Mouse (Mus musculus) embryonic facial prominence, embryonic 14.5 days (tissue): ENCODE data around the gene Cnot3. TPM values are rescaled to one million over a fixed set of nuclear protein-coding genes. Genes with fewer than 3 reads are reported as not detected.
A peak's percentile ranks its signal among the peaks of the same experiment; 100 is the strongest.
"Not testable (repeated sequence)": the region's sequence is repeated elsewhere in the genome, so short reads cannot be mapped to it uniquely, and the experiment has no call there.

Experiments used
- ATAC-seq: fragments of 200-750 bp; cut with Nextera tagmentation; 2 replicates; pipeline ENCODE4 v1.8.0; 2017; ENCODE audit warnings: low read depth, moderate number of reproducible peaks, moderate TSS enrichment
- DNase-seq: peaks from one replicate; pipeline ENCODE4 v3.0.0-alpha.2; 2015; ENCODE audit warnings: low spot score
- H3K27ac ChIP-seq: fragments of 300-500 bp; sonication (generic); replicated peaks from 2 replicates; pipeline ENCODE4 v1.5.1; 2014; ENCODE audit warnings: low read depth, mild to moderate bottlenecking, low read length, moderate library complexity
- H3K27me3 ChIP-seq: fragments of 300-500 bp; sonication (generic); replicated peaks from 2 replicates; pipeline ENCODE4 v1.6.1; 2014; ENCODE audit warnings: low read length; ENCODE audit not compliant: control insufficient read depth, insufficient read depth
- H3K36me3 ChIP-seq: fragments of 300-500 bp; sonication (generic); 2 replicates; pipeline ENCODE4 v1.6.1; 2014; ENCODE audit warnings: low read length, mixed read lengths; ENCODE audit not compliant: control insufficient read depth, insufficient read depth
- H3K4me1 ChIP-seq: fragments of 300-500 bp; sonication (generic); 2 replicates; pipeline ENCODE4 v1.6.1; 2014; ENCODE audit warnings: antibody characterized with exemption, low read length; ENCODE audit not compliant: control insufficient read depth, insufficient read depth
- H3K4me2 ChIP-seq: fragments of 300-500 bp; sonication (generic); 2 replicates; pipeline ENCODE4 v1.6.1; 2014; ENCODE audit warnings: low read depth, mild to moderate bottlenecking, low read length, moderate library complexity, mixed read lengths
- H3K4me3 ChIP-seq: fragments of 300-500 bp; sonication (generic); 2 replicates; pipeline ENCODE4 v1.5.1; 2014; ENCODE audit warnings: low read depth, mild to moderate bottlenecking, low read length
- H3K9ac ChIP-seq: fragments of 300-500 bp; sonication (generic); 2 replicates; pipeline ENCODE4 v1.6.1; 2014; ENCODE audit warnings: low read depth, mild to moderate bottlenecking, low read length, moderate library complexity, mixed read lengths
- H3K9me3 ChIP-seq: fragments of 300-500 bp; sonication (generic); 2 replicates; pipeline ENCODE4 v1.6.1; 2016; ENCODE audit warnings: low read length; ENCODE audit not compliant: control insufficient read depth
- WGBS: fragments of 180-500 bp; shearing (Covaris S2); extraction: QIAGEN DNeasy Blood & Tissue Kit; methylation state at CpG from one replicate; pipeline ENCODE4 v1.1.7; 2014; 5-methylcytosine and 5-hydroxymethylcytosine counted together
- polyA plus RNA-seq: library from polyadenylated mRNA; unstranded; fragments of >200 nt; fragmentation: Nextera tagmentation; extraction: Ambion mirVana; gene quantifications from 2 replicates; pipeline ENCODE4 v1.2.1, GENCODE M21; 2014

Gene Cnot3
- polyA plus RNA-seq, 1 experiment from 2014 or later = 51.0 TPM

DNA sequence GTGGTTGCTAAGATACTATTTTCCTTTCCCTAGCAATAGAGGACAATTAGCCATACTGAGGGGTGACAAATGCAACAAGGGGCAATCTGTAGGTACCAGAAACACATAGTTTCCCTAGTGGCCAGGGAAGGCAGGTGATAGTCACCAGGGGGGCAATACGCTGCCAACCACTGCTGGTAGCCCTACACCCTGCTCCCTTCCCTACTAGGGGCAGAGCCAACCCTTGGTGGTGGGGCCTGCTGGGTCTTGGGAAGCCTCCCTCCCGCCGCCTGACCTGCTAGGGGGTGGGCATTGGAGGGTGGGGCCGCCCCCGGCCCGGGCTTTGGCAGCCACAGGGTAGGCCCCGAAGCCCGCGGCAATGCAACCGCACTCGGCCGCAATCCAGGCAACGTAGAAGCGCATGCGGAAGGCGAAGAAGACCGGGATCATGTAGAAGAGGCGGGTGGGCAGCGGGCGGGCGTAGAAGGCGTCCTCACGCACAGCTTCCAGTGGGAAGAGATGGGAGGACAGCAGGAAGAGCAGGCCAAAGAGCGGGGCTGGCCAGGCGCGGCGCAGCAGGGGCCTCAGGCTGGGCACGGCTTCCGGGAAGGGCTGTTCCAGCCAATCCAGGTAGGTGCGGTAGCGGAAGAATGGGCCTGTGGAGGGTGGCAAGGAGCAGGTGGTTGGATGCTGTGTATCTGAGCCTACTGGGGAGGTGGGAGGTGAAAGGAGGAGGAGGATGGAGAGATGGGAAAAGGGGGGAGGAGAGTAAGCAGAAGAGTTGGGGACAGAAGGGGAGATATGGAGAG, 40.5 kb downstream of the Cnot3 start:
- Histone ChIP-seq H3K36me3 (peaks cover 49% of the 10 kb centered on the region), H3K9ac (no peak overlapping the region)

DNA sequence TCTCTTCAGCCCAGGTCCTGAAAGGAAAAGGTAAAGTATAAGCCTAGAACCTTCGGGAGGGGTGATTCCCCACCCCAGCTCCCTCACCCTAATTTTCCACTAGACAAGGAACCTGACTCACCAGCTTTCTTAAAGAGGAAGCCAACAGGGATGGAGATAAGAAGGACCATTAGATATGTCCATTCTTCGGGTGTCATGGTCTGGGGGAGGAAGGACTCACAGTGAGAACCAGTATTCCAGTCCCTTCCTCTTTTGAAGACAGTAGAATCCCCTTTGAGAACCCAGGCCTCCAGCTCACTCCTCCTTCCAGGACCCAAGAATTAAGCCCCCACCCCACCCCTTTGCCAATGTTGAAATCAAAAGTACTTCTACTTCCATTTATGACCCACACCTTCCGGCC, 46.9 kb downstream of the Cnot3 start:
- H3K4me2 ChIP-seq = peak overlapping the region; percentile 88
- no peaks in the 10 kb centered on the region for H3K9me3 ChIP-seq
- H3K36me3 ChIP-seq = peaks cover 30% of the 10 kb centered on the region
- H3K27me3 ChIP-seq = no peaks in the 10 kb centered on the region
- 30% methylated on average over 3 of the region's 3 CpGs for WGBS
- H3K4me1 ChIP-seq = peaks cover 8% of the 10 kb centered on the region
- H3K4me3 ChIP-seq = peak overlapping the region; percentile 74
- peak overlapping the region; percentile 87 for H3K9ac ChIP-seq
- DNase-seq = no peak
- H3K27ac ChIP-seq = no peak overlapping the region
- no peak for ATAC-seq

More for the DNA sequence above, 40.5 kb downstream of the Cnot3 start:
- Histone ChIP-seq H3K27me3 (no peaks in the 10 kb centered on the region), H3K27ac (no peak overlapping the region), H3K9me3 (no peaks in the 10 kb centered on the region), H3K4me2 (no peak overlapping the region), H3K4me1 (no peaks in the 10 kb centered on the region), H3K4me3 (no peak overlapping the region)
- no peak for DNase-seq
- WGBS = 85% methylated on average over 30 of the region's 31 CpGs
- ATAC-seq = no peak

DNA sequence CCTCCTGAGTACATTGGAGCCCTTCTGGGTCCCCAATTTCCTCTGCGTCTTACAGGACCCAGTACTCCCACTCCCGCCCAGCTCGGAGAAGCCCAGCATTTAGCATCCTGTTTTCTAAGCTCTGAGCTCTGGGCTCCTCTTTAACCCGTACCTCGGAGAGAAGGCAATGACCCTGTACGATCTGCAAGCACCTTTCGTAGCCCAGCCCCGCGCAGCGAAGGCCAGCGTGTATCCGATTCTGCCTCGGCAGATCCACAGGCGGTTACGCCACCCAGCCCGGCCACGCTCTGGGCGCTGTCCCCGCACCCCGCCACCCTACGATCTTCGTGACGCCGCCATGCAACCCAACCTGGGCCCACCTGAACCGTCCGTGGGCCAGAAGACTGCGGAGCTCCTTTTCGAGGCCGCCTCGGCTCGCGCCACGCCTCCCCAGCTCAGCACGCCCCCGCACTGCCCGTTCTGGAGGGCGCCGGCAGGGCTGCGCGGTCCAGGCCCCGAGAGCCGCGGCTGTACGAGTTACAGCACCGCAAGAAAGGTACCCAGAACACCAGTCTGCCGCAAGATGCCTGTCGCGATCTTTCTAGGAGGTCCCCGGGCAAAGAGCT, 47.4 kb downstream of the Cnot3 start, which contains the start of gene Tsen34:
Tsen34 (plus strand) TSS at position 482 of the 605 bp plus-strand sequence.
- under 1% methylated on average over 27 of the region's 49 CpGs for WGBS
- Histone ChIP-seq H3K4me3 (peak within 1 kb of the TSS; percentile 74), H3K27me3 (no peaks in the 10 kb centered on the region), H3K27ac (peak within 1 kb of the TSS; percentile 97), H3K4me1 (peaks cover 8% of the 10 kb centered on the region), H3K4me2 (peak within 1 kb of the TSS; percentile 88), H3K9me3 (no peaks in the 10 kb centered on the region), H3K9ac (peak within 1 kb of the TSS; percentile 87), H3K36me3 (peaks cover 30% of the 10 kb centered on the region)
- ATAC-seq (no peak; the same call in 1 of the 2 replicates), DNase-seq (no peak)

DNA sequence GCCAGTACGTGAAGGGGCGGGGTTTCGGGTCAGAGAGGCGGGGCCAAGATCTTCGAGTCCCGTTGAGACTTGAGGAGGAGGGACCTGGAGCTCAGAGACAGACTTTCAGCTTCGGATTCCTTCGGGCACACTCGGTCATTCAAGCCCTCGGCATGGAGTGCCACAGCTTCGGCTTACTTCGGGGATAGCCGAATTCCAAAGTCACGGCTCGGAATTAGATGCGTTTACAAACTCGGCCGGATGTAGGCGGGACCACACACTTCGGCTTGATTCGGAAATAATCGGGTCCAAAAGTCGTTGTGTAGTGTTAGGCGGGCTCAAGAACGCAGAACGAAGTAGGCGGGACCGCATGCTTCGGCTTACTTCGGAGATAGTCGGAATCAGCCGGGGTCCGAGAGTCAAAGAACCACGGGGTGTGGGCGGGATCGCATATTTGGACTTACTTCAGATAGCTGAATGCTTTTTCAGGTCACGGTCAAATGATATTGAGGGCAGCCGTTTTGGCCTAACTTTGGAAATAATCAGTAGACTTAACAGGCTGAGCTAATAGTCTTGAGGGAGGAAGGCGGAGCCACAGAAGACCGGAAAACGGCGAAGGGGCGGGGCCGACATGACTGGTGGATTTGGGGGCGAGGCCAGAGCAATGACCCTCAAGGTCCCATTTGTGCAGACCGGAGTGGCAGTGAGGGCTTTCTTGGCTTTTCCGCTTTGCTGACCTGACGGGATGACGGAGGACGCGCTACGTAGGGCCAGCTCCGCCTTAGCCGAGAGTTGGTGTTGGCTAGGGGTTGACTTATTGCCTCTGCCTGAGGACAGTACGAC, 48.1 kb downstream of the Cnot3 start, which contains the start of gene Mboat7:
Mboat7 (minus strand) TSS at position 537 of the 822 bp plus-strand sequence.
- H3K27ac ChIP-seq = peak within 1 kb of the TSS; percentile 97
- under 1% methylated on average over 54 of the region's 55 CpGs for WGBS
- H3K9ac ChIP-seq = peak within 1 kb of the TSS; percentile 87
- no peaks in the 10 kb centered on the region for H3K9me3 ChIP-seq
- ATAC-seq (peak; percentile 93), DNase-seq (peak; percentile 99)
- H3K4me1 ChIP-seq = peaks cover 8% of the 10 kb centered on the region
- peak within 1 kb of the TSS; percentile 88 for H3K4me2 ChIP-seq
- peak within 1 kb of the TSS; percentile 74 for H3K4me3 ChIP-seq
- H3K27me3 ChIP-seq = no peaks in the 10 kb centered on the region
- H3K36me3 ChIP-seq = peaks cover 30% of the 10 kb centered on the region

DNA sequence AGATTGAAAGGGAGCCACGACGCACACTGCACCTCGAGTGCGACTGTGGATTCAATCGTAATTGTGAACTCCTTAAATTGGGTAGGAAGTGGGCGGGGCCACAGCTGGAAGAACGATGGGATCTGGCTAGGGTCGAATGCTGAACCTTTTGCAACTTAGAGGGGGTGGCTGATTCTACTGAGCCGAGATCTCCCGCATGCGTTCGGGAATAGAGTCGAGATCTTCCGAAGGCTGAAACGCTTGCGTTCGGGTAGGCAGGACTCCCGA, 48.7 kb downstream of the Cnot3 start:
- Histone ChIP-seq H3K27me3 (no peaks in the 10 kb centered on the region), H3K9ac (peak overlapping the region; percentile 87), H3K4me3 (peak overlapping the region; percentile 74), H3K9me3 (no peaks in the 10 kb centered on the region), H3K27ac (peak overlapping the region; percentile 97), H3K4me2 (peak overlapping the region; percentile 88), H3K36me3 (peaks cover 32% of the 10 kb centered on the region), H3K4me1 (peaks cover 8% of the 10 kb centered on the region)
- WGBS = 0% methylated on average over 18 of the region's 18 CpGs
- DNase-seq (no peak), ATAC-seq (no peak)

DNA sequence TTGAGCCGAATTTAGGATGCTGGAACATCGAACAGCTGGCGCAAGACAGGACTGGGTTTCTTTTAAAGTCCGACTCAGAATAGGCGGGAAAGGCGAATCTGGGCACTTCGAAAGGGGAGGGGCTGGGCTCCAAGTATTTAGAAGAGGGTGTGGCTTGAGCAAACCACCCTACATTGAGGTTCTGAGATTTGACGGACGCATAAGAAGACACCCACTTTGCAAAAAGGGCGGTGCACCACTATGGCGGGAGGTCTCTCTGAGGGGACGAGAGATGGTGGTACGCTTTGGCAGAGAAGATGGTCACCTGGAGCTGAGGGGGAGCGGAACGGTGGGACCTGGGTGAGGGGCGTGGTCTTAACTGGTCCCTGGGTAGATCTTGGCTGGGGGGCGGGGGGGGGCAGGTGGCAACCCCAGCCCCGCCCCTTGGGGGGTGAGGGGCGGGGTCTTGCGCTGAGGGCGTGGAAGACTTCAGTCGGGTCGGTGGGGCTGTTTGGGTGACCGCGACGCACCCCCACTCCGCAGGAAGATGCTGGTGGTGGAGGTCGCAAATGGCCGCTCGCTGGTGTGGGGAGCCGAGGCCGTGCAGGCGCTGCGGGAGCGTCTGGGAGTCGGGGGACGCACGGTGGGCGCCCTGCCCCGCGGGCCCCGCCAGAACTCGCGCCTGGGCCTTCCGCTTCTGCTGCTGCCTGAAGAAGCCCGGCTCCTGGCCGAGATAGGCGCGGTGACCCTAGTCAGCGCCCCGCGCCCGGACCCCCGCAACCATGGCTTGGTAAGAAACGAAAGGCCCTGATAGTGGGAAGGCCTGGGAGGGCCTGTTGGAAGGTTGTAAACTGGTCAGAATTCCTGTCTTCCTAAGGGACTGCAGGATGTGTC, 49.2 kb downstream of the Cnot3 start:
- H3K27me3 ChIP-seq = no peaks in the 10 kb centered on the region

DNA sequence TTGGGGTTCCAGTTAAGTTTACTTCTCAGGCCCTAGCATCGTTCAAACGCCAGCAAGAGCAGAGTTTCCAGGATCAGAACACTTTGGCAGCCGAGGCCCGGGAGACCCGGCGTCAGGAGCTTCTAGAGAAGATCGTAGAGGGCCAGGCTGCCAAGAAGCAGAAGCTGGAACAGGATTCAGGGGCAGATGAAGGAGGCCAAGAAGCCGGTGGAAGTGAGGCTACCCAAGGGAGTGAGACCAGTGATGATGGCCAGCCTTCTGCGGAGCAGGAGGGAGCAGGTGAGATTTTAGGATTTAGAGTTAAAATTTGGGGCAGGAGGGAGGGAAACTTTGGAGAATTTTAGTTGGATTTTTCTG, 49.9 kb downstream of the Cnot3 start:
- Histone ChIP-seq H3K27ac (peak overlapping the region; percentile 97), H3K4me2 (peak overlapping the region; percentile 88), H3K4me3 (peak overlapping the region; percentile 74), H3K9ac (peak overlapping the region; percentile 87), H3K36me3 (peaks cover 44% of the 10 kb centered on the region)
- H3K9me3 ChIP-seq, DNase-seq, ATAC-seq, H3K4me1 ChIP-seq, H3K27me3 ChIP-seq: not testable (repeated sequence)
- WGBS = 2% methylated on average over 9 of the region's 9 CpGs

More for the DNA sequence above, 49.2 kb downstream of the Cnot3 start:
- DNase-seq = peak; percentile 97
- peaks cover 37% of the 10 kb centered on the region for H3K36me3 ChIP-seq
- peak; percentile 58 for ATAC-seq
- H3K4me1 ChIP-seq = peaks cover 8% of the 10 kb centered on the region
- H3K9me3 ChIP-seq = no peaks in the 10 kb centered on the region
- under 1% methylated on average over 20 of the region's 55 CpGs for WGBS
- peak overlapping the region; percentile 74 for H3K4me3 ChIP-seq
- H3K27ac ChIP-seq = peak overlapping the region; percentile 97
- H3K9ac ChIP-seq = peak overlapping the region; percentile 87
- H3K4me2 ChIP-seq = peak overlapping the region; percentile 88

DNA sequence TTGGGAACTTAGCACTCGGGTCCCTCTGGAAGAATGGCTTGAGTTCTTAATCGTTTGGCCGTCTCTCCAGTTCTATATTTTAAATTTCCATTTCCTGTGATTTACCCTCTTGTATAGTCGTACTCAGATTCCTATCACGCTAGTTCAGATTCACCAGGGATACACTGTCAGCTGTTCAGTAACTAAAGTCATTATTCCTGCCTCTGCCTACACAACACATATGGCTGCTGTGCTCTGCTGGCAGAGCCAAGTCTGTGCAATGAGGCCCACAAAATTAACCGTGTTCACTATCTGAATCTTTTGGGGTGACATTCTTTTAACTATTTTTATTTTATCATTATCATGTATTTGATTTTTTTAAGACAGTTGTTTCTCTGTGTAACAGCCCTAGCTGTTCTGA, 53.4 kb downstream of the Cnot3 start:
- peaks cover 5% of the 10 kb centered on the region for H3K4me1 ChIP-seq
- 95% methylated on average over 6 of the region's 6 CpGs for WGBS
- H3K4me2 ChIP-seq = no peak overlapping the region
- H3K4me3 ChIP-seq = no peak overlapping the region
- DNase-seq = no peak
- H3K9me3 ChIP-seq = no peaks in the 10 kb centered on the region
- H3K9ac ChIP-seq = no peak overlapping the region
- no peaks in the 10 kb centered on the region for H3K27me3 ChIP-seq
- no peak overlapping the region for H3K27ac ChIP-seq
- peaks cover 61% of the 10 kb centered on the region for H3K36me3 ChIP-seq
- no peak for ATAC-seq
